Mouse (Mus musculus) c-Kit-positive CD71-positive TER-119-negative erythroid progenitor cells, embryonic 14.5 days (primary cell): ENCODE measurements around the gene Cnnm3.
"Not testable (repeated sequence)": the region's sequence is repeated elsewhere in the genome, so short reads cannot be mapped to it uniquely, and the experiment has no call there.

ENCODE experiments used
- DNase-seq: peaks from one replicate; pipeline ENCODE4 v3.0.0-alpha.2; 2013; ENCODE audit warnings: low read depth

Gene Cnnm3

GRCm38 (mm10) chr1:36536783-36537182 lies 25.1 kb downstream of the Cnnm3 start, which contains the start of gene Ankrd23:
Gene Ankrd23, minus strand, starts transcription at chr1:36536883.
- not testable (repeated sequence) for DNase-seq

GRCm38 (mm10) chr1:36538727-36539126 lies 27.1 kb downstream of the Cnnm3 start:
- no peak for DNase-seq

GRCm38 (mm10) chr1:36539186-36539585 lies 27.5 kb downstream of the Cnnm3 start, which contains the start of gene Gm42417:
Gene Gm42417, minus strand, starts transcription at chr1:36539429.
- DNase-seq, result no peak

- DNase-seq, result no peak
Observed at GRCm38 (mm10) chr1:36540132-36540531, 28.5 kb downstream of the Cnnm3 start.

GRCm38 (mm10) chr1:36540807-36541206 lies 29.1 kb downstream of the Cnnm3 start:
- DNase-seq, result no peak

- DNase-seq, result no peak
Observed at GRCm38 (mm10) chr1:36541844-36542243, 30.2 kb downstream of the Cnnm3 start.

GRCm38 (mm10) chr1:36542925-36543324 lies 31.3 kb downstream of the Cnnm3 start:
- DNase-seq, result no peak

- DNase-seq, result no peak
Observed at GRCm38 (mm10) chr1:36545382-36545781, 33.7 kb downstream of the Cnnm3 start.

GRCm38 (mm10) chr1:36545845-36546600 lies 34.4 kb downstream of the Cnnm3 start:
- no peak for DNase-seq

GRCm38 (mm10) chr1:36546888-36547471 lies 35.3 kb downstream of the Cnnm3 start, which contains the start of gene Ankrd39:
Gene Ankrd39, minus strand, starts transcription at chr1:36547445.
- DNase-seq, result peak; percentile 95

- no peak for DNase-seq
Observed at GRCm38 (mm10) chr1:36547981-36548598, 36.4 kb downstream of the Cnnm3 start.

- DNase-seq, result no peak
Observed at GRCm38 (mm10) chr1:36548771-36549170, 37.1 kb downstream of the Cnnm3 start.

GRCm38 (mm10) chr1:36549491-36549890 lies 37.8 kb downstream of the Cnnm3 start:
- no peak for DNase-seq

- DNase-seq, result no peak
Observed at GRCm38 (mm10) chr1:36550075-36550863, 38.6 kb downstream of the Cnnm3 start.

GRCm38 (mm10) chr1:36551904-36552303 lies 40.2 kb downstream of the Cnnm3 start:
- DNase-seq, result no peak

GRCm38 (mm10) chr1:36552506-36552905 lies 40.8 kb downstream of the Cnnm3 start:
- DNase-seq, result no peak

GRCm38 (mm10) chr1:36554633-36555399 lies 43.1 kb downstream of the Cnnm3 start:
- no peak for DNase-seq

- DNase-seq, result no peak
Observed at GRCm38 (mm10) chr1:36555798-36556395, 44.2 kb downstream of the Cnnm3 start.

- no peak for DNase-seq
Observed at GRCm38 (mm10) chr1:36556553-36557456, 45.1 kb downstream of the Cnnm3 start.

- DNase-seq, result no peak
Observed at GRCm38 (mm10) chr1:36557457-36558011, 45.9 kb downstream of the Cnnm3 start.
